Mouse (Mus musculus): ENCODE measurements around the gene Vwa8.
"Not testable (repeated sequence)": the region's sequence is repeated elsewhere in the genome, so short reads cannot be mapped to it uniquely, and the experiment has no call there.

Gene Vwa8

GRCm38 (mm10) chr14:78885915-78886534 lies 37.2 kb downstream of the Vwa8 start:
- no peak for DNase-seq (ENCODE audit: low spot score)

GRCm38 (mm10) chr14:78886566-78887234 lies 37.8 kb downstream of the Vwa8 start:
- no peak for DNase-seq (ENCODE audit: low spot score)

- DNase-seq (ENCODE audit: low spot score) = not testable (repeated sequence)
These were observed 38.6 kb downstream of the Vwa8 start for GRCm38 (mm10) chr14:78887494-78887893.

- DNase-seq (ENCODE audit: low spot score) = no peak
These were observed 46.6 kb downstream of the Vwa8 start for GRCm38 (mm10) chr14:78895496-78895895.

GRCm38 (mm10) chr14:78896252-78896651 lies 47.4 kb downstream of the Vwa8 start:
- DNase-seq (ENCODE audit: low spot score) = peak; percentile 36

GRCm38 (mm10) chr14:78900770-78901169 lies 51.9 kb downstream of the Vwa8 start:
- peak; percentile 25 for DNase-seq (ENCODE audit: low spot score)

GRCm38 (mm10) chr14:78908205-78908863 lies 59.5 kb downstream of the Vwa8 start:
- no peak for DNase-seq (ENCODE audit: low spot score)

- no peak for DNase-seq (ENCODE audit: low spot score)
These were observed 63.2 kb downstream of the Vwa8 start for GRCm38 (mm10) chr14:78912076-78912475.

GRCm38 (mm10) chr14:78914180-78914579 lies 65.3 kb downstream of the Vwa8 start:
- DNase-seq (ENCODE audit: low spot score) = peak; percentile 23

- DNase-seq (ENCODE audit: low spot score) = no peak
These were observed 67.8 kb downstream of the Vwa8 start for GRCm38 (mm10) chr14:78916691-78917090.

GRCm38 (mm10) chr14:78921219-78921618 lies 72.4 kb downstream of the Vwa8 start:
- no peak for DNase-seq (ENCODE audit: low spot score)

GRCm38 (mm10) chr14:78923631-78924030 lies 74.8 kb downstream of the Vwa8 start:
- DNase-seq (ENCODE audit: low spot score) = no peak

GRCm38 (mm10) chr14:78924755-78925537 lies 76.1 kb downstream of the Vwa8 start:
- DNase-seq (ENCODE audit: low spot score) = no peak

- no peak for DNase-seq (ENCODE audit: low spot score)
These were observed 83.2 kb downstream of the Vwa8 start for GRCm38 (mm10) chr14:78932094-78932493.

- no peak for DNase-seq (ENCODE audit: low spot score)
These were observed 84.5 kb downstream of the Vwa8 start for GRCm38 (mm10) chr14:78933399-78933798.

GRCm38 (mm10) chr14:78934596-78934995 lies 85.7 kb downstream of the Vwa8 start:
- no peak for DNase-seq (ENCODE audit: low spot score)

GRCm38 (mm10) chr14:78935796-78936195 lies 86.9 kb downstream of the Vwa8 start:
- no peak for DNase-seq (ENCODE audit: low spot score)

GRCm38 (mm10) chr14:78941741-78942475 lies 93.1 kb downstream of the Vwa8 start:
- DNase-seq (ENCODE audit: low spot score) = no peak

- no peak for DNase-seq (ENCODE audit: low spot score)
These were observed 106.9 kb downstream of the Vwa8 start for GRCm38 (mm10) chr14:78955745-78956144.

- DNase-seq (ENCODE audit: low spot score) = no peak
These were observed 121.8 kb downstream of the Vwa8 start for GRCm38 (mm10) chr14:78970621-78971020.

- DNase-seq (ENCODE audit: low spot score) = no peak
These were observed 123.6 kb downstream of the Vwa8 start for GRCm38 (mm10) chr14:78972424-78972823.

GRCm38 (mm10) chr14:78983104-78983503 lies 134.3 kb downstream of the Vwa8 start:
- DNase-seq (ENCODE audit: low spot score) = no peak
